Mouse (Mus musculus) cerebellum, adult 2 months (tissue): ENCODE results near the gene Ces1f.

ENCODE experiments used
- CTCF ChIP-seq: fragments of 200-500 bp; IDR thresholded peaks from 2 replicates; pipeline ENCODE4 v1.5.1; 2011; ENCODE audit warnings: low read depth, mild to moderate bottlenecking, control low read depth, low read length, moderate library complexity, borderline replicate concordance; ENCODE audit not compliant: insufficient read depth
- POLR2A ChIP-seq: fragments of 200-500 bp; IDR thresholded peaks from 2 replicates; pipeline ENCODE4 v1.6.1; 2011; ENCODE audit warnings: low read length, control low read depth, borderline replicate concordance; ENCODE audit not compliant: insufficient read depth

GRCm38 (mm10) chr8:93278176-93278805, 1.3 kb downstream of the Ces1f start:
- TF ChIP-seq POLR2A (no peak), CTCF (no peak)
